Mouse (Mus musculus): ENCODE data around the gene Fuca1. TPM values are rescaled to one million over a fixed set of nuclear protein-coding genes. Genes with fewer than 3 reads are reported as not detected.

Fuca1 gene
- 180 to 259 TPM (median 226 TPM) in 3 replicates for total RNA-seq (2017)

DNA sequence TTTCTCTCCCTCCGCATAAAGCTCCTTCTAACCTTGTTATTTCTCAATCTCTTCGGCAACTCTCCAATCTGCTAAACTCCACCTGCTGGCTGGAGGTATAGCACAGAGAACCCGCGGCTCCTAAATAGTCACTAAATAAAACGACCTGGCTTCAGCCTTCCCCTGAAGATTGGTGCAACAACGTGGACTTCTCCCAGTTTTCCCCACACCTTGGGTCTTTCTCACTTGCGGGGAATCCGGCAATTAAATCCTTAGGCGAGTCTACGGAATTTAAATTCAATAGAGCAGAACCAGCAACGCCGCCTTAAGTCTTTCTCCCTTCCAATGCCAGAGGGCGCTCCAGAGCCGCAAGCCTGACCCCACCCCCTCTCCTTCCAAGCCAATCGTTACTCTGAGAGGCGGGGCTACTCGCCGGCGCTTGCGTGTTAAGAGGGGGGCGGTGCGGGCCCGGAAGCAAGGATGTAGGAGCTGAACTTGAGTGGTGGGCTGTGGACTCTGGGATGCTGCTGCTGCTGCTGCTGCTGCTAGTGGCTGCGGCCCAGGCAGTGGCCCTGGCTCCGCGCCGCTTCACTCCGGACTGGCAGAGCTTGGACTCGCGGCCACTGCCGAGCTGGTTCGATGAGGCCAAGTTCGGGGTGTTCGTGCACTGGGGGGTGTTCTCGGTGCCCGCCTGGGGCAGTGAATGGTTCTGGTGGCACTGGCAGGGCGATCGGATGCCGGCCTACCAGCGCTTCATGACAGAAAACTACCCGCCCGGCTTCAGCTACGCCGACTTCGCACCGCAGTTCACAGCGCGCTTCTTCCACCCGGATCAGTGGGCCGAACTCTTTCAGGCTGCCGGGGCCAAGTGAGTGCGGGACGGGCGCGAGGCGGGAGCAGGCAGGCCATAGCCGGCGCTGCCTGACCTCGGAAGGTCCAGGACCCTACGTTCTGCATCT lies at the start of gene Fuca1:
Fuca1 (plus strand) TSS at position 432 of the 938 bp plus-strand sequence.
- peak; percentile 83 for ATAC-seq (replicated peaks; ENCODE audit: insufficient number of reproducible peaks, low FRiP score, low TSS enrichment, poor library complexity, severe bottlenecking)

DNA sequence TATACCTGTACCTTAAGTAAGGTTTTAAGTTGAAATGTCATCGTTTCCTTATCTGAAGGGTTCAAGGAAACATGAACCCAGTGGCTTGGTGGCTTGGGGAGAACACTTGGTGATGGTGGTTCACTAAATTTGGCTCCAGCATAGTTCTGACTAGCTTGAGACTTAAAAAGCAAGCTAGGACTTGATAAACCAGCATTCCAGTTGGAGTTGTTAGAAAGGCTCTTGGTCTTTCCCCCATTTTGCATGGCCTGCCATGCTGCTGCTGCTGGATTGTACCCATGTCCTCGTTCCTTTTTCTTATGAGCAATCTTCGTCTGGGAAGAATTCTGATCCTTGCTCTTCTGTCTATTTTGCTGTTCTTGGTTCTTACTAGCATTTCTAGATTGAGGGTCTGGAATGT lies 48.5 kb upstream of the Fuca1 start:
- ATAC-seq (replicated peaks; ENCODE audit: insufficient number of reproducible peaks, low FRiP score, low TSS enrichment, poor library complexity, severe bottlenecking) = no peak

DNA sequence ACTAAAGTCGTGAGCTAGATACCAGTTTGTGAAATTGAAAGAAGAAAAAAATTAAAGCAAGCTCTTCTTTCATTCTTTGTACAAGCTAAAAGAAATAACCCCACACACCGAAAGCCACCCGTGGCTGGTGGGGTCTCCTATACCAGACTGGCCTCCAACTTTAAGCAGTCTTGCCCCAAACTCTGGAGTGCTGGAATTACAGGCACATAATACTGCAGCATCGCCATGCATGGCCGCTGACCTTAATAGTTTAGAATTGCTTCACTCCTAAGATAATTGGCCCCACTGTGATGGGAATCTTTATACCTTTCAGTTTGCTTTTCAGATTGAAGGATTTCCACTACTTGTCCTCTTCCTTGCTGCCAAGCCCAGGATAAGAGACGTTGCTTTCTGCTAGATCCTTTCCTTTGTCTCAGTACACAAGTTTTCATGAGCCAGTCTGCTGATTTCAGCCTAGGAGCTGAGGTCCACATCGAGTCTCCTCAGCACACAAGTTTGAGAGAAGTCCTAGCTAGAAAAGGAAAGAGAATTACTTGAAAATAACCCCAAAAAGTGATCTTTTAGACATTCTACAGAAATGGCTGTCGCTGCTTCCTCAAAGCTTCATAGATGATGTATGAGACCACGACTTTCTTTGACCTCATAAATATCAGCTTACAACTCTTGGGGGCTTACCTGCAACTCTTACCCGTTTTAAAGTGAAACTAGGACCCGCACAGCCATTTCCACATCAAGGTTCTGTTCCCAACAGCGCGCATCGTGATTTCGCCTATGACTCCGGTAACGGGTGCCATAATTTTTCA lies 47.7 kb upstream of the Fuca1 start:
- ATAC-seq (replicated peaks; ENCODE audit: insufficient number of reproducible peaks, low FRiP score, low TSS enrichment, poor library complexity, severe bottlenecking) = no peak

DNA sequence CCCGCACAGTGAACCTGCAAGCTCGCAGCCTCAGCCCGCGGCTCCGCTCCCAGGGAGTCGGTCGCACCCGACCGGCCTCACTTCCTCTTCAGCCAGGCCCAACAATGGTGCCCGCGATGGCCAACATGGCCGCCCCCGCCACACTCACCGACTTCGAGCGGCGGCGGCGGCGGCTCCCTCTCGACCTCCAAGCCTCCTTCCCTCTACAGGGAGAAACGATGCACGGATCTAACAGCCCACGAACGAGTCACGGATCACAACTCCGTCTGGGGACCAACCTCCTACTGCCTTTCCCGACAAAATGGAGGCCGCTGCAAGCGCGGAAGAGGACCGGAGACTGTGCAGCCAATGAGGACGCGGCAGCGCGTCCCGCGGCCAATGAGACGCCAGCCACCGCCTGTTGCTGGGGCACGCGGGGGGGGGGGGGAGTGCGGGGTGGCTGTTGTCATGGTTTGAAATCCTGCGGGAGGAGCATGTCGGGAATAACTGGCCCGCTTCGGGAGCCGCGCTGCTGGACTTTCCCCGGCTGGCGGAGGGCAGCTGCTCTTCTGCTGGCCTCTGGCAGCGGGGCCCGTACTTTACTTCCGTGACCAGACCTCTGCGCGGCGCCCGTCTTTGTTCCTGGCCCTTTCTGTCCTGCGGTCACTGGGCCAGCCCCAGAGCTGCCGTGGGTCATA lies 46.9 kb upstream of the Fuca1 start, which contains the start of gene Pnrc2:
Pnrc2 (minus strand) TSS at position 325 of the 677 bp plus-strand sequence.
- ATAC-seq (replicated peaks; ENCODE audit: insufficient number of reproducible peaks, low FRiP score, low TSS enrichment, poor library complexity, severe bottlenecking) = peak; percentile 55

DNA sequence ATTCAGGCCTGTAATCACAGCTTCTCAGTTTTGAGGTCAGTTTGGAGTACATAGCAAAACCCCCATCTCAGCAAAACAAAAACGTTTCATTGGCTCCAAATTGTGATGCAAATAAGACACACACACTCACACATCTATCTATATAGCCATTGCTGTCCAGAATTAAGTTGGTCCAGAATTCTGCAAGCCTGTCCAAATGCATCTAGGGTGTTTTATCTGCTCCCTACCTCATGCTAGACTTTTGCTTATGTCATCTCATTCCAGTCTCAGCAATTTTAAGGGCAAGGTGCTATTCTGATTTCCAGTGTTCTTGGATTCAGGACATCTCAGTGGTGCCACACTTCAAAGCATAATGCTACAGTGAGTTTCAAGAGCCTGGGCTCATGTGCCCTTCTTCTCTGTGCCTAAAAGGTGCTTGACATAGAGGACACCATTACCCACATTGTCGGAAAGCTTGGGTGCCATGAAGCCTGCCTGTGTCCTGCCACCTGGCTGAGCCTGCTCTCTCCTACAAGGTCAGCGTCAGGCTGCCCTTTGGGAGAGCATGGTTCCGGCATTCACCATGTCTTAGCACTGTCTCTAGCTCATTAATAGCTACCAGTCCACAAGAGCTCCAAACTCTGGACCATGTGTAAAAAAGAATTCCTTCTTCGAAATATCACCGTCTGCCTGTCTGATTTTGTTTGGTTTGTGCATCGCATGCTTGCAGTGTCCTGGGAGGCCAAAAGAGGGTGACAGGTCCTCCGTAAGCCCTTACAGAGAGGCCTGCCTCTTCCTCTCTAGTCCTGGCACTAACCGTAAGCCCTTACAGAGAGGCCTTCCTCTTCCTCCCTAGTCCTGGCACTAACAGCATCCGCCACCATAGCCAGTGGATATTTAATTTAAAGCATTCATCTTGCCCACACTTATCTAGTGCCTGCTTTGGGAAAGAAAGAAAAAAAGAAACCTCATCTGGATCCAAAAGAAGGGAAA lies 45.7 kb upstream of the Fuca1 start:
- peak; percentile 23; the same call in 1 of the 2 replicates for ATAC-seq (replicated peaks; ENCODE audit: insufficient number of reproducible peaks, low FRiP score, low TSS enrichment, poor library complexity, severe bottlenecking)

DNA sequence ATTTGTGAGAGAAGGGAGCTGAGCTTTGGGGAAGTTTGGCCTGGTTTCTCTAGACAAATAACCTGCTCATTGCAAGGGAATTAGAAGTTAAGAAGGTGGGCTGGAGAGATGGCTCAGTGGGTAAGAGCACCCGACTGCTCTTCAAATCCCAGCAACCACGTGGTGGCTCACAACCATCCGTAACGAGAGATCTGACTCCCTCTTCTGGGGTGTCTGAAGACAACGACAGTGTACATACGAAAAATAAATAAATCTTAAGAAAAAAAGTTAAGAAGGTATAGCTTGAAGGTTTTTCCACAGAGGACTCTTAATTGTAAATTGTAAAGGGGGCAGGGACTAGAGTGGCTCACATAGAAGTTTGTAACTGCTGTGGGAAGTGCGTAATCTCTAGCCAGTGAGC lies 45.0 kb upstream of the Fuca1 start:
- no peak for ATAC-seq (replicated peaks; ENCODE audit: insufficient number of reproducible peaks, low FRiP score, low TSS enrichment, poor library complexity, severe bottlenecking)

DNA sequence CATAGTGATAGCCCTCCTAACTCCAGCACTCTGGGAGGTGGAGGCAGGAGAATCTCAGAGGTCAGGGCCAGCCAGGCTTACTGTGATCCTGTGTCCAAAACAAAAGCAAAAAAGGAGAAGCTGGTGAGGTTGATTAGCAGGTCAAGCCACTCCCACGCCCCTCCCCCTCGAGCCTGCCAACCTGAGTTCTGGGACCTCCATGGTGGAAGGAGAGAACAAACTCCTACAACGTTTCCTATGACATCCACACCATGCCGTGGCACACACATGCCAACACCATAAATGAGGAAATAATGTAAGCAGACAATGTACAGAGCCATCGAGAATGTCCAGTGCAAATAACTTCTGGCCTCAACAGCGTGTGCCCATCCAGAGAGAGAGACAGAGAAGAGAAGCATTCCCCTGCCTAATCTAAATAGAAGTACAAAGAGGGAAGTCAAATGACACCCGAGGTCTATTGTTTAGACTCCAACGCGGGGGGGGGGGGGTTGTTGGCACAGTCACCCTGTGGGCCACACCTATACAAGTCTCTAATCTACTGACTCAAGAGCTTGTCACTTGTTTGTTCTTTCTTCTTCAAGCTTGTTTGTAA lies 44.4 kb upstream of the Fuca1 start:
- ATAC-seq (replicated peaks; ENCODE audit: insufficient number of reproducible peaks, low FRiP score, low TSS enrichment, poor library complexity, severe bottlenecking) = peak; percentile 27

DNA sequence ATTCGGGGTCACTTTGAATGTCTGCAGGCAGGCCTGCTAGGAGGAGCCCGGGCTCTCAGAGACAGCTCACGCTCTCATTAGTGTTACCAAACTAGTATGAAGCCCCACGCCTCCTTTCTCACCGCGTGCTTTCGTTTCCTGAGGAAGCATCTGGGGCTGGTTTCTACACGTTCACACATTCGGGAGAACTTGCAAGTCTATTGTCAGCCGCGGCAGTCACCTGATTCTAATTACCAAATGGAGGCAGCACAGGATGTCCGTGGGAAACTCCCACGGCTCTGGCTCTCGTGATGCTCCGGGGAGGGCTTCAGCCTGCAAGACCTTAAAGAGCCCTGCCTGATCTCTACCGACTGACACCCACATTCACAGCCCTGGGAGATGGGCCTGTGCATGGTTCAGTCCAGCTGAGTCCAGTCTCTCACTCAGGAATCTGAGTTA lies 43.9 kb upstream of the Fuca1 start:
- ATAC-seq (replicated peaks; ENCODE audit: insufficient number of reproducible peaks, low FRiP score, low TSS enrichment, poor library complexity, severe bottlenecking) = peak; percentile 77

DNA sequence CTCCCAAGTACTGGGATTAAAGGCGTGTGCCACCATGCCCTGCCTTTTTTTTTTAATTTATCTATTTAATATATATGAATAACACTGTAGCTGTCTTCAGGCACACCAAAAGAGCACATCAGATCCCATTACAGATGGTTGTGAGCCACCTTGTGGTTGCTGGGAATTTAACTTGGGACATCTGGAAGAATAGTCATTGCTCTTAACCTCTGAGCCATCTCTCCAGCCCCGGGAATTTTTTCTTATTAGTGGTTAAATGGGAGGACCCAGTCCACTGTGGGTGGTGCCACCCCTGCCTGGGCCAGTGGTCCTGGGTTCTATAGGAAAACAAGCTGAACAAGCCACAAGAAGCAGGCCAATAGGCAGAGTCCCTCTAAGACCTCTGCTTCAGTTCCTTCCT lies 42.8 kb upstream of the Fuca1 start:
- ATAC-seq (replicated peaks; ENCODE audit: insufficient number of reproducible peaks, low FRiP score, low TSS enrichment, poor library complexity, severe bottlenecking) = no peak

DNA sequence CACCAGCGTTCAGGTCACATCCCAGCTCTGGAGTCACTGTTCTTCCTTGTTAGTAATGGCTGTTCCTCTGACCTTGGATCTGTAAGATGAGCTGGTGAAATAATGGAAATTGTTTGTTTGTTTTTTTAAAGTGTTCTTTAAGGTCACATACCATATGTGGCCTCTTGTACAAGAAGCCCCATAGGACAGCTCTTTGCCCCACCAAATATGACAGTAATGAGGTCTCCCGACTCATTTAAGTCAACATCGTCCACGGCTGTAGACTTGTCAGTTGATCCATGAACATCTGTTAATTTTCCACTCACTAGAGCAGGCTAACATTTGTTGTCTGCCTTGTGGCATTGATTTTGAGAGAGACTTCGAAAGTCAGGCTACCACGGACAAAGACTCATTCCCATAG lies 41.5 kb upstream of the Fuca1 start:
- ATAC-seq (replicated peaks; ENCODE audit: insufficient number of reproducible peaks, low FRiP score, low TSS enrichment, poor library complexity, severe bottlenecking) = no peak

DNA sequence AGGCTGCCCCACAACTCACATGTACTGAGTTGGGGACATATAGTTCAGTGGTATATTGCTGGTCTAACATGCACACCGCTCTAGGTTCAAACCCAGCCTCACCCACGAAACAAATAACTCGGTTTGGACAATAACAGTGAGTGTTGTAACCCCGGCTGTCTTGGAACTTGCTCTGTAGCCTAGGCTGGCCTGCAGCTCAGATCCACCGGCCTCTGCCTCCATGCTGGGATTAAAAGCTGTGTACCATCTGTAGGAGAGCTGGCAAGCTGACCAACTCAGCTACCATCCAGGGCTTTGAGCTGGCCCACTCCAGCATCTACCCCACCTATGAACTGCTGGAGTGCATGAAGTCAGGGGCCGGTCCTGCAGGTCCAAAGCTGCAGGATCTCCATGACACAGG lies 40.5 kb upstream of the Fuca1 start:
- ATAC-seq (replicated peaks; ENCODE audit: insufficient number of reproducible peaks, low FRiP score, low TSS enrichment, poor library complexity, severe bottlenecking) = no peak

DNA sequence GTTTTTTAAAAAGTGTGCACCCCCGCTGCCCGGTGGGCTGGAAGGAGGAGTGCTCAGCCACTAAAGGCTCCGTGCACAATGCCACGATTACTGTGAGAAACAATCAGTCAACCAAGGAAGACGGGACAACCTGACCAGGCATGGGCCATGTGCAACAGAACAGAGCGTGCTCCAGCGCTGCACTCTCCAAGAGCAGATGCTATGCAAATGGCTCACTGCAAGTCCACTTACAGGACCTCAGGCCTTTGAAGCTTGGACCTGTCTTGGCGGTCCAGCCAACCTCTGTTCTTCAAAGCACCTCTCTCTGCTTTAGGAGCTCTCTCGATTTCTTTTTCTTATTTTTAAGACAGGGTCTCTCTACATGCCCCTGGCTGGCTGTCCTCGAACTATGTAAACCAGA lies 40.0 kb upstream of the Fuca1 start:
- ATAC-seq (replicated peaks; ENCODE audit: insufficient number of reproducible peaks, low FRiP score, low TSS enrichment, poor library complexity, severe bottlenecking) = no peak

DNA sequence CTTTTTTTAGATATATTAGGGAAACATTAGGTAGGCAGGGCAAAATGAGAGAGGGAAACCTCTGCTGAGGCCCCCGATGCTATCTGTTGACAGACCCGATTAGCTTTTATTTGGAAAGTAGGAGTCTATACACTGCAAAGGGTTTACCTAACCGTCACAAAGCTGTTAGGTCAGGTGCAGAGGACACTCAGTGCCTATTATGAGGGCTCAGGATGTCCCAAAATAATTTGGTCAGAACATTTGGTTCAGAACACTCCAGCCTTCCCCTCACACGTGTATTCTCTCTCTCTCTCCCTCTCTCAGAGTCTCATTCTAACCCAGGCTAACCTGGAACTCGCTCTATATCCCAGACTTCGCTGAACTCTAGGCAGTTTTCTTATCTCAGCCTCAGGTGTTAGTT lies 38.5 kb upstream of the Fuca1 start:
- no peak for ATAC-seq (replicated peaks; ENCODE audit: insufficient number of reproducible peaks, low FRiP score, low TSS enrichment, poor library complexity, severe bottlenecking)

DNA sequence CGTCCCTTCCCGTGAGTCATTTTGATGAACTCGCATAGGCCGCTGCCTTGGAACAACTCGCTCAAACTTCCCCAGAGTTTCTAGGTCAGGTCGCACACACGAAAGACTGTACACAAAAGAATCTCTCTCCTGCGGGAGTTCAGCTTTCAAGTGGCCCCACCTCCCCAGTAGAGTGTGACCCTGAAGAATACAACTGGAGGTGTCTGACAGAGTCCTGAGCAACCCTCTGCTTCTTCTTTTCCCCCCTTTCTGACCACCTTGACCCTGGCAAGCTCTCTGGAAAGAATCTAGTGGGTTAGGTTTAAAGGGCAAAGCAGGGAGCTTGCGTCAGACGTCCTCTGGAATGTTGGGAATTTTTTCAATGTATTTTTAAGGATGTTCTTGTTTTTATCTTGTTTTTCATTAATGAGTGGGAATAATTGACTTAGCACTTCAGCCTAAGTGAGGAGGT lies 37.1 kb upstream of the Fuca1 start:
- no peak for ATAC-seq (replicated peaks; ENCODE audit: insufficient number of reproducible peaks, low FRiP score, low TSS enrichment, poor library complexity, severe bottlenecking)

DNA sequence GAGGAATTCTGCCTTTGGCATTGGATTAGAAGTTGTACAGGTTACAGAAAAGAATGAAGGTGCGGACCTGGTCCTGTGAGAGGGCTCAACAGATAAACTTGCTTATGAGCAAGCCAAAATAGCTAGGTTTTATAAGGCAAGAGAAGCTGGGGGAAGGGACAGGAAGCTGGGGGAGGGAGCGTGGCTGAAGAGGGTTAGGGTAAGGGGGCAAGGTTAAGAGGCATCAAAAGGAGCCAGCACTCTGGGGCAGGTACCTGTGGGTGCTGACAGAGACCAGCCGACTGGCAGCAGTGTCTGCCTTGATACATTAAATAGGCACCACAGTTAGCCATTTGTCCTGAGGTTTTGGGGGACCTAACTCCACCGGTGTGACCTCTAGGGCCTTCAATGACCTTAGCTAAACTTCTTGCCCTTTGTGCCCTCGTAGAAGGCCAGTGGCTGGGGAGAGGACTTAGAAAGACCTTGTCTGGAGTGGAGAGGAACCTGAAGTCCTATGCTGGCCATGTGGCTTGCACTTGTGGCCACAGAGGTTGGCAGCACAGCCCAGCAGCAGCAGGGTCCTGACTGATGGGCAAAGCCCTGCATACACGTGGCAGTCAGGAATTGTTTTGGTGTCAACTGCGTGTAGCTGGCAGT lies 36.5 kb upstream of the Fuca1 start:
- ATAC-seq (replicated peaks; ENCODE audit: insufficient number of reproducible peaks, low FRiP score, low TSS enrichment, poor library complexity, severe bottlenecking) = no peak

DNA sequence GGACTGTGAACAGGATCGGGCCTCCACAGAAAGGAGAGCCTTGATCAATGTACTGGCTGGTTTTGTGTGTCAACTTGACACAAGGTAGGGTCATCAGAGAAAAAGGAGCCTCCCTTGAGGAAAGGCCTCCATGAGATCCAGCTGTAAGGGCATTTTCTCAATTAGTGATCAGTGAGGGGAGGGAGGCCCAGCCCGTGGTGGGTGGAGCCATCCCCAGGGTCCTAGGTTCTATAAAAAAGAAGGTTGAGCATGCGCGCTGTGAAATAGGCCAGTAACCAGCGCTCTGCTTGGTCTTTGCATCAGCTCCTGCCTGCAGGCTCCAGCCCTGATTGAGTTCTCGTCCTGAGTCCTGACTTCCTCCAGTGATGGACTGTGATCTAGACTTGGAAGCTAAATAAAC lies 36.0 kb upstream of the Fuca1 start:
- ATAC-seq (replicated peaks; ENCODE audit: insufficient number of reproducible peaks, low FRiP score, low TSS enrichment, poor library complexity, severe bottlenecking) = no peak

DNA sequence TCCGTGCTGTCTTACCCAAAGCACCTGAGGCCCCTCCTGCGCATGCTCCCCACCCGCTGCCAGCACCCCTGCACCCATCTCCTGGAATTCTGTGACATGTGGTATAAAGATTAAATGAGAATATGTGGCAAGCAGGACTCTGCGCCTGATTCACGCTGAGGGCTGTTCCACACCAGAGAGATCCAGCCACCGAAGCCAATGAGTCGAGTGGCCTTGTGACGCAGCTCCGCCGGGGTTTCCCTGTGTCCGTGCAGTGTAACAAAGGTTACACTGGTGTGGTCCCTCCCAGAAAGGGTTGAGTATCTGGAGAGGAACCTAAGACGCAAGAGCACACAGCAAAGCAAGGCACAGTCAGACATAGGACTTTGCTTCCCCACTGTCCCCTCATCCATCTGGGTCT lies 34.9 kb upstream of the Fuca1 start:
- ATAC-seq (replicated peaks; ENCODE audit: insufficient number of reproducible peaks, low FRiP score, low TSS enrichment, poor library complexity, severe bottlenecking) = no peak

Measured in monocyte, adult 5-6 weeks (primary cell).